Mouse (Mus musculus): ENCODE measurements around the gene Prkn.

Prkn gene

GRCm38 (mm10) chr17:10959066-10959864 lies 119.1 kb downstream of the Prkn start:
- in situ Hi-C loops (cut with MboI; ENCODE audit: low pct_unique_long_range_greater_than_20kb in 1 of 2, low sequenced_read_pairs in 2 of 2, unreplicated experiment in 1 of 2), result no loop called here

GRCm38 (mm10) chr17:10962151-10962550 lies 122.0 kb downstream of the Prkn start:
- in situ Hi-C loops (cut with MboI; ENCODE audit: low pct_unique_long_range_greater_than_20kb in 1 of 2, low sequenced_read_pairs in 2 of 2, unreplicated experiment in 1 of 2), result no loop called here

GRCm38 (mm10) chr17:10982136-10982535 lies 142.0 kb downstream of the Prkn start:
- in situ Hi-C loops (cut with MboI; ENCODE audit: low pct_unique_long_range_greater_than_20kb in 1 of 2, low sequenced_read_pairs in 2 of 2, unreplicated experiment in 1 of 2), result no loop called here

- in situ Hi-C loops (cut with MboI; ENCODE audit: low pct_unique_long_range_greater_than_20kb in 1 of 2, low sequenced_read_pairs in 2 of 2, unreplicated experiment in 1 of 2), result no loop called here
Observed at GRCm38 (mm10) chr17:10987040-10987439, 146.9 kb downstream of the Prkn start.

- in situ Hi-C loops (cut with MboI; ENCODE audit: low pct_unique_long_range_greater_than_20kb in 1 of 2, low sequenced_read_pairs in 2 of 2, unreplicated experiment in 1 of 2), result no loop called here
Observed at GRCm38 (mm10) chr17:10997291-10997690, 157.1 kb downstream of the Prkn start.

- in situ Hi-C loops (cut with MboI; ENCODE audit: low pct_unique_long_range_greater_than_20kb in 1 of 2, low sequenced_read_pairs in 2 of 2, unreplicated experiment in 1 of 2), result no loop called here
Observed at GRCm38 (mm10) chr17:11023371-11023770, 183.2 kb downstream of the Prkn start.

GRCm38 (mm10) chr17:11029348-11029747 lies 189.2 kb downstream of the Prkn start:
- in situ Hi-C loops (cut with MboI; ENCODE audit: low pct_unique_long_range_greater_than_20kb in 1 of 2, low sequenced_read_pairs in 2 of 2, unreplicated experiment in 1 of 2), result no loop called here

GRCm38 (mm10) chr17:11030936-11031335 lies 190.8 kb downstream of the Prkn start:
- in situ Hi-C loops (cut with MboI; ENCODE audit: low pct_unique_long_range_greater_than_20kb in 1 of 2, low sequenced_read_pairs in 2 of 2, unreplicated experiment in 1 of 2), result no loop called here

GRCm38 (mm10) chr17:11032366-11032765 lies 192.2 kb downstream of the Prkn start:
- in situ Hi-C loops (cut with MboI; ENCODE audit: low pct_unique_long_range_greater_than_20kb in 1 of 2, low sequenced_read_pairs in 2 of 2, unreplicated experiment in 1 of 2), result no loop called here

- in situ Hi-C loops (cut with MboI; ENCODE audit: low pct_unique_long_range_greater_than_20kb in 1 of 2, low sequenced_read_pairs in 2 of 2, unreplicated experiment in 1 of 2), result no loop called here
Observed at GRCm38 (mm10) chr17:11033594-11033993, 193.4 kb downstream of the Prkn start.

GRCm38 (mm10) chr17:11038272-11038671 lies 198.1 kb downstream of the Prkn start:
- in situ Hi-C loops (cut with MboI; ENCODE audit: low pct_unique_long_range_greater_than_20kb in 1 of 2, low sequenced_read_pairs in 2 of 2, unreplicated experiment in 1 of 2), result no loop called here

GRCm38 (mm10) chr17:11058986-11059385 lies 218.8 kb downstream of the Prkn start:
- in situ Hi-C loops (cut with MboI; ENCODE audit: low pct_unique_long_range_greater_than_20kb in 1 of 2, low sequenced_read_pairs in 2 of 2, unreplicated experiment in 1 of 2), result no loop called here

GRCm38 (mm10) chr17:11067076-11067703 lies 227.0 kb downstream of the Prkn start:
- in situ Hi-C loops (cut with MboI; ENCODE audit: low pct_unique_long_range_greater_than_20kb in 1 of 2, low sequenced_read_pairs in 2 of 2, unreplicated experiment in 1 of 2), result no loop called here

GRCm38 (mm10) chr17:11067704-11068475 lies 227.7 kb downstream of the Prkn start:
- in situ Hi-C loops (cut with MboI; ENCODE audit: low pct_unique_long_range_greater_than_20kb in 1 of 2, low sequenced_read_pairs in 2 of 2, unreplicated experiment in 1 of 2), result no loop called here

GRCm38 (mm10) chr17:11070996-11071395 lies 230.8 kb downstream of the Prkn start:
- in situ Hi-C loops (cut with MboI; ENCODE audit: low pct_unique_long_range_greater_than_20kb in 1 of 2, low sequenced_read_pairs in 2 of 2, unreplicated experiment in 1 of 2), result no loop called here

GRCm38 (mm10) chr17:11076319-11076903 lies 236.2 kb downstream of the Prkn start:
- in situ Hi-C loops (cut with MboI; ENCODE audit: low pct_unique_long_range_greater_than_20kb in 1 of 2, low sequenced_read_pairs in 2 of 2, unreplicated experiment in 1 of 2), result no loop called here

GRCm38 (mm10) chr17:11086492-11086891 lies 246.3 kb downstream of the Prkn start:
- in situ Hi-C loops (cut with MboI; ENCODE audit: low pct_unique_long_range_greater_than_20kb in 1 of 2, low sequenced_read_pairs in 2 of 2, unreplicated experiment in 1 of 2), result no loop called here

GRCm38 (mm10) chr17:11087088-11087487 lies 246.9 kb downstream of the Prkn start:
- in situ Hi-C loops (cut with MboI; ENCODE audit: low pct_unique_long_range_greater_than_20kb in 1 of 2, low sequenced_read_pairs in 2 of 2, unreplicated experiment in 1 of 2), result no loop called here

GRCm38 (mm10) chr17:11087823-11088222 lies 247.6 kb downstream of the Prkn start:
- in situ Hi-C loops (cut with MboI; ENCODE audit: low pct_unique_long_range_greater_than_20kb in 1 of 2, low sequenced_read_pairs in 2 of 2, unreplicated experiment in 1 of 2), result no loop called here
